Mouse (Mus musculus): ENCODE data around the gene Wasf2. TPM values are rescaled to one million over a fixed set of nuclear protein-coding genes. Genes with fewer than 3 reads are reported as not detected.

Wasf2 gene
- total and polyA plus RNA-seq, 3 experiments: 34.6 to 83.8 (median 77.5) TPM

DNA sequence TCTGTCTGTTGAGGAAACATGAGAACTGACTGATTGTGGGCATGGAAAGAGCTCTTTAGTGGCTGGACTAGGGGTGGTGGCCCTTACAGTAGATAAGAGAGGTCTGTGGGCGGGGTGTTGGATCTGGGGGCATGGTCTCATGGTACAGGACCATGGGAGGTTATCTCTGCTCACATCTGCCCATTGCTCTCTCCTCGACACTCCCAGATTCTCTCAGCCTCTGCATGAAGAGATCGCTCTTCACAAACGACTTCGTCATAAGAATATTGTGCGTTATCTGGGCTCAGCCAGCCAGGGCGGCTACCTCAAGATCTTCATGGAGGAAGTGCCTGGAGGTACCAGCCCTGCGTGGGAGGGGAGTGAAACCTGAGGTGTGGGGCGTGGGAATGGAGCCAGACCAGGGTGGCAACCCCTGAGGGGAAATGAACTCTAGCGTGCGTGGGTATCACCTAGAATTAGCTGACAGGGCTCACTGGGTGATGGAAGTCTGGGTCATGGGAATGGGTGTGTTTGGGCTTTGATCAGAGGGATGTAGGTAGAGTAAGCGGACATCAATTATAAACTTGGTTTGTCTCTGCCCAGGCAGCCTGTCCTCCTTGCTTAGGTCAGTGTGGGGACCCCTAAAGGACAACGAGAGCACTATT, 117.6 kb downstream of the Wasf2 start:
- WGBS: 75% methylated on average over 13 of the region's 13 CpGs
- Histone ChIP-seq H3K4me1 (ENCODE audit: control insufficient read depth, insufficient read depth, low read length) (peaks cover 4% of the 10 kb centered on the region), H3K9ac (ENCODE audit: low read depth, low read length) (no peak overlapping the region), H3K4me3 (no peak overlapping the region), H3K27ac (no peak overlapping the region), H3K79me2 (replicated peaks; ENCODE audit: control insufficient read depth, insufficient read depth, low read length) (no peaks in the 10 kb centered on the region), H3K36me3 (ENCODE audit: control insufficient read depth, insufficient read depth, low read length) (no peaks in the 10 kb centered on the region), H3K27me3 (ENCODE audit: control insufficient read depth, insufficient read depth, low read length) (no peaks in the 10 kb centered on the region)
- intact Hi-C loops (cut with DNase I): no loop called here
- no peak for DNase-seq
- TF ChIP-seq CTCF (IDR thresholded peaks at IDR 0.05) (no peak), EP300 (IDR thresholded peaks at IDR 0.05; ENCODE audit: insufficient read depth, low read depth, low read length) (no peak), POLR2A (IDR thresholded peaks at IDR 0.05; ENCODE audit: insufficient read depth, low read depth, low read length) (no peak)

Small RNA genes within 50 kb of the gene (microRNA-seq; reads per million reads assigned to microRNA genes)
- 0 to 0.39 reads per million in 2 experiments for gene Mir7017

Other genes with a start within 250 kb of the Wasf2 start
- 10 to 100 TPM; 32.5 to 32.8 TPM for gene Stx12, start 246.0 kb upstream of the Wasf2 start, total RNA-seq (2021)
- gene Stx12, start 246.0 kb upstream of the Wasf2 start, polyA plus RNA-seq (2012; rRNA removed): 16.2 and 31.7 TPM in 2 replicates
- 10 to 100 TPM; 29.5 to 45.1 TPM for gene Fam76a, start 207.9 kb upstream of the Wasf2 start, total RNA-seq (2021)
- 13.3 and 16.3 TPM in 2 replicates for gene Fam76a, start 207.9 kb upstream of the Wasf2 start, polyA plus RNA-seq (2012; rRNA removed)
- under 1 TPM; 0.43 to 0.47 TPM for gene Fgr, start 156.4 kb upstream of the Wasf2 start, total RNA-seq (2021)
- 0.73 and 1.7 TPM in 2 replicates for gene Fgr, start 156.4 kb upstream of the Wasf2 start, polyA plus RNA-seq (2012; rRNA removed)
- 10 to 100 TPM; 42.6 to 50.9 TPM for gene Ahdc1, start 119.2 kb upstream of the Wasf2 start, total RNA-seq (2021)
- 19.5 and 21.8 TPM in 2 replicates for gene Ahdc1, start 119.2 kb upstream of the Wasf2 start, polyA plus RNA-seq (2012; rRNA removed)
- gene Cd164l2, start 81.6 kb downstream of the Wasf2 start, total RNA-seq (2021): not detected
- gene Cd164l2, start 81.6 kb downstream of the Wasf2 start, polyA plus RNA-seq (2012; rRNA removed): 0.53 and 0.66 TPM in 2 replicates
- under 1 TPM in 1 of 2 experiments, not detected in 1; 0.11 TPM for gene Gpr3, start 82.0 kb downstream of the Wasf2 start, total RNA-seq (2021)
- 0.15 and 0.37 TPM in 2 replicates for gene Gpr3, start 82.0 kb downstream of the Wasf2 start, polyA plus RNA-seq (2012; rRNA removed)
- 10 to 100 TPM; 16.3 to 27.3 TPM for gene Map3k6, start 110.3 kb downstream of the Wasf2 start, total RNA-seq (2021)
- gene Map3k6, start 110.3 kb downstream of the Wasf2 start, polyA plus RNA-seq (2012; rRNA removed): 12.0 and 15.7 TPM in 2 replicates
- under 1 TPM; 0.29 to 0.61 TPM for gene Sytl1, start 132.6 kb downstream of the Wasf2 start, total RNA-seq (2021)
- 0.53 and 0.80 TPM in 2 replicates for gene Sytl1, start 132.6 kb downstream of the Wasf2 start, polyA plus RNA-seq (2012; rRNA removed)
- 10 to 100 TPM; 31.9 to 33.9 TPM for gene Tmem222, start 147.3 kb downstream of the Wasf2 start, total RNA-seq (2021)
- gene Tmem222, start 147.3 kb downstream of the Wasf2 start, polyA plus RNA-seq (2012; rRNA removed): 48.3 and 72.9 TPM in 2 replicates
- gene Wdtc1, start 223.0 kb downstream of the Wasf2 start, total RNA-seq (2021): 10 to 100 TPM; 73.6 to 96.1 TPM
- gene Wdtc1, start 223.0 kb downstream of the Wasf2 start, polyA plus RNA-seq (2012; rRNA removed): 61.8 and 65.1 TPM in 2 replicates
- gene Slc9a1, start 239.2 kb downstream of the Wasf2 start, total RNA-seq (2021): 10 to 100 TPM; 17.0 to 17.4 TPM
- gene Slc9a1, start 239.2 kb downstream of the Wasf2 start, polyA plus RNA-seq (2012; rRNA removed): 21.4 and 21.5 TPM in 2 replicates

All from heart, adult 2 months (tissue).